Mouse (Mus musculus) activated CD4-positive, CD25-positive, alpha-beta regulatory T cell, adult 4 months (primary cell): ENCODE results near the gene Adgrf4. TPM values are rescaled to one million over a fixed set of nuclear protein-coding genes. Genes with fewer than 3 reads are reported as not detected.

ENCODE experiments used
- ATAC-seq: one replicate; pipeline ENCODE4 v1.8.0; 2017
- polyA plus RNA-seq, 2 experiments: library from polyadenylated mRNA; unstranded; fragments of 100-300 nt; shearing (Covaris generic); gene quantifications; one replicate each; pipeline ENCODE4 v1.2.1; 2017

Adgrf4 gene
- polyA plus RNA-seq = not detected

- ATAC-seq = no peak
These were observed at the start of gene Adgrf4 for GRCm38 (mm10) chr17:42692136-42692535. Adgrf4 (minus strand) TSS chr17:42692284.

DNA sequence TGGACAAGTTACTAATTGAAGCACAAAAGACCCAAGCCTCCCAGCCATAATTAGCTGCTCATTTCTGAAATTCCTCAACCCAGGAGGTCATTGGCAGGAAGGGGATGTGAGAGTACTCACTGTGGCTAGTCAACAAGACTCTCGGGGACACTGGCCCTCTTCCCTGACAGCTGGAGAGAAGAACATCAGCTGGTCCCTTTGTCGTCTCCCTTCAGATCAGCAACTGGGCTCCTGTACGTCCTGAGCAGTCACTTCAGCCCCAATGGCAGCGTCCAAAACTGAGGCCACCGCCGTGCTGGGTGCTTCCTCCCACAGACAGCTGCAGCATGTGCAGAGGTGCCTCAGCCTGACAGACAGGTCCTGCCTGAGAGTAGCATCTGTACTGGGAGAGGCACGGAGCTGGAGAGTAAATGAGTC is 49.7 kb upstream of the Adgrf4 start, which contains the start of gene Adgrf2:
Gene Adgrf2 (minus strand): TSS at position 379 of the 417 bp plus-strand sequence.
- ATAC-seq = no peak

DNA sequence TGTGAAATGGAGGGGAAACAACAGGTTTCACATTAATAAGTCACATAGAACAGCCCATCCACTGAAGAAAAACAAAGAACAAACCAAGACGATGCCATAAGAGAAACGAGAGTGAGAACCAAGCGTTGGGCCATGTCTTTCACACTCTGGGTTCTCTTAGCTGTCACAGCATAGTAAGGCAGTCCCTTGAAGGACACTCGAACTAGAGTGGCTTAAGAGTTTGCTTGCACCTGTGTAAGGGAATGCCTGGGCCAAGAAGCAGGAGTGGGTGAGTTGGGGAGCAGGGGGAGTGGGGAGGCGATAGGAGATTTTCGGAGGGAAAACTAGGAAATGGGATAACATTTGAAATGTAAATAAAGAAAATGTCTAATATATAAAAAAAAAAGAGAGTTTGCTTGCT is 46.7 kb upstream of the Adgrf4 start:
- no peak for ATAC-seq

DNA sequence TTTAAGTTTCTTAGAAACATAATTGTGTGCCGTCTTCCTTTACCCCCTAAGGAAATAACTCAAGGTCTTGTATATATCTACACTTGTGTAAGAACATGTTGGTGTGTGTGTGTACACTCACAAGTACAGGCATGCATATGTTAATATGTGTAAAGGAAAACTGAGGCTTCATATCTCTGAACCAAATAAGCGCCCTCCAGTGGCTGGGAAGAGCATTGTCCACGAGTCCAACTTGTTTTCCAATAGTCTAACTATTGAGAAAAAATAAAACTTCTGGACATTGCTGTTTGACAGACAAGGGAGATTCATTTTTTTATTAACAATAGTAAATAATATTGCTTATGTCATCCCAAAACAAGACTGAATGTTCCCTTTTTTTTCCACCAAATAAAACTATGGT is 25.1 kb upstream of the Adgrf4 start:
- ATAC-seq = no peak

- no peak for ATAC-seq
These were observed 22.9 kb upstream of the Adgrf4 start for GRCm38 (mm10) chr17:42714991-42715390.

GRCm38 (mm10) chr17:42710717-42711116 is 18.6 kb upstream of the Adgrf4 start:
- no peak for ATAC-seq

- ATAC-seq = no peak
These were observed 13.5 kb upstream of the Adgrf4 start for GRCm38 (mm10) chr17:42705611-42706010.

GRCm38 (mm10) chr17:42702198-42702597 is 10.1 kb upstream of the Adgrf4 start:
- ATAC-seq = no peak

- ATAC-seq = no peak
These were observed 2.6 kb upstream of the Adgrf4 start for GRCm38 (mm10) chr17:42694730-42695129.

DNA sequence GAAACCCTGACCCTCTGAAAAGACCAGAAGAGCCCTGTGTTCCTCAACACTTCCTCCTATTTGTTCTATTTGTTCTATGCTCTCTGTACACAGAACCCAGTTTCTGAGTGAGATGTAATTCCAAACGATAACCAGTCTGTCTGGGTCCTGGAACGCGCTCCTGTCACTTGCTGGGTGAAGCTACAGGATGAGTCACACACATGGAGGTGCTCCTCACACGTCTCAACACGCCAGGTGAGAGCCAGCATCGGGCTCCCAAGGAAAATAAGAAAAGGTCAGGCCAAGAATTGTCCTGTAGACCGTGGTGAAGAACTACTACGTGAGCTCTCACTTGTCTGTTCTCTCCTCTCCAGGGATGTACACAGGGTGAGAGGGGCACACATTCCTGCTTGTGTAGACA is 1.6 kb downstream of the Adgrf4 start:
- no peak for ATAC-seq

DNA sequence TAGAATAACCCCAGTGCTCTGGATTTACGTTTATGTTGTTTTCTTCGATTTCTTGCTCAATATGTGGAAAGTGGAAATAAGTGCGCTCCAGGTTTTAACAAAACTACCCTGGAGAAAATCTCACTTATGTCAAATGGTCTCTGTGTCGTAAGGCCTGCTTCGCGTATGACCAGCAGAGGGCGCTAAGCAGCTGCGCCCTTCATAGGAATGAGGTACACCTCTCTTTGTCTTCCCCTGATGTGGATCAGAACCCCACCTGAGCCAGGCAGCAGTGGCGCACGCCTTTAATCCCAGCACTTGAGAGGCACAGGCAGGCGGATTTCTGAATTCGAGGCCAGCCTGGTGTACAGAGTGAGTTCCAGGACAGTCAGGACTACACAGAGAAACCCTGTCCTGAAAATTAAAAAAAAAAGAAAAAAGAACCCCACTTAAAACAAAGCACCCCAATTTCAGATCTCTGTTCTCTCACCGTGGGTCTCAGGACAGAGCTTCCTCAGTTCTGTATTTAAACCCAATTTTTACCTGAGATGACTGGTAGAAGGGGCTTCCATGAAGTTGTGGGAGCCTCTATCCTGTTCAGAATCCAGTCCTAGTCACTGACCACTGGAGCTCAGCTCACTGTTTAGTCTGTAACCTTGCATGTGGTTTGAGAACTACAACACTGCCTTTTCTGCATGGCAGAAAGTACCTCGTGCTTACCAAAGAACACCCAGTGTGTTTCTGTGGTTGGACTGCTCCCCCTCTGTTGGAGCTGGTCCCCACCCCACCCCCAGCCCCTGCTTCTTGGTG is 33.3 kb downstream of the Adgrf4 start:
- no peak for ATAC-seq

- ATAC-seq = no peak
These were observed 48.7 kb downstream of the Adgrf4 start for GRCm38 (mm10) chr17:42643416-42643815.

- no peak for ATAC-seq
These were observed 61.9 kb downstream of the Adgrf4 start for GRCm38 (mm10) chr17:42630206-42630605.

DNA sequence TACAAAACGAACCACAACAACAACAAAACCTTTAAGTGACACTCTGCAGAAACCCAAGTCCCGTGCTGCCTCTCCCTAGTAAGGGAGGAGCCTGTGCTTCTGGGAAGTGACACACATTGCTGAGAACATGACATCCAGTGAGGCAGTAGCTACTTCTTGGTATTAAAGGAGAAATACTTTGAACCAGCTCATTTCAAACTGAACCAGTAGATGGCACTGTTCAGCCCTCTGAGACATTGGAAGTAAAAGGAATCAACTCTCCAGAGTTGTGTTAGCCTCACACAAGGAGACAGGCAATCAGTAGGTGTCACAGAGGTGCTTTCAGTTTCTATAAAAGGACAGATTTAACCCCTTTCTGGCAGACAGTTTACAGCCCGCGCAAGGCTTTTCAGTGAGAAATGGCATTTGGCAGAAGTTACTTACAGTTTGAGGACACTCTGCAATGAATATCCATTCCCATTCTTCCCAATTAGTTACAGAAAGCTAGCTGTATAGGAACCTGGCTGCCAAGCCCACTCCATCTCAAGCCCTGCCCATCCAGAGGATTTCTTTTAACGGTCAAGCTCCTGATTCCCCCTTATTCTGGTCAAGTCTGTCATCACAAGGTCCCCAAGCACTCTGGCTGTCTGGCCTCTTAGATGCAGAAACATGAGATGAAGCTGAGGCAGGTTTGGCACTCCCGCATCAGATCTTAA is 78.9 kb downstream of the Adgrf4 start:
- no peak for ATAC-seq

GRCm38 (mm10) chr17:42611295-42611694 is 80.8 kb downstream of the Adgrf4 start, which contains the start of gene Opn5:
Opn5 (minus strand) TSS chr17:42611395.
- no peak for ATAC-seq

DNA sequence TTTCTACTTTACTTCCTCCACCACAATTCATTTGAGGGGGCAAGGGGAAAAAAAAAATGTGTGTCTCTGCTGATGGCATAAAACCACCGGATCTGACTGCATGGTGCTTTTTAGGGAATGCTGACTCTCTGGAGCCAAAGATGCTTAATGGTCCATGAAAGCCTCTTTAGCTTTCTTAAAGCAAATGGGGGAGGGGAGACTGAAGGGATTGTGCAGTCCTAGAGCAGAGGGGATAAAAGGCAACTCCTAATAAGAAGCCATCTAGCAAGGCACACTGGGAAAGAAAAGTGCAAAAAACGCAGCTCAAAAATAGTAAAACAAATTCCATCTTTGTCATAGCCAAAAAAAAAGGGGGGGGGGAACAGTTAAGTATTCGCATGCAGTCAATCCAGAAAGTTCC is 83.8 kb downstream of the Adgrf4 start:
- ATAC-seq = no peak

Other genes with a start within 250 kb of the Adgrf4 start
- not detected for gene Opn5, start 80.9 kb downstream of the Adgrf4 start, polyA plus RNA-seq
- gene Adgrf2, start 49.9 kb upstream of the Adgrf4 start, polyA plus RNA-seq = not detected
- 10 to 100 TPM in 1 of 2 experiments, 1 to 10 TPM in 1; 9.1 to 12.1 TPM for gene Cd2ap, start 184.4 kb upstream of the Adgrf4 start, polyA plus RNA-seq